Comparison of ENCODE assay signal across 23 mouse cellular contexts in genomic region chr19:9062822-9063221, GRCm38 (mm10). TPM values are rescaled to one million over a fixed set of nuclear protein-coding genes. Genes with fewer than 3 reads are reported as not detected.
A peak's percentile ranks its signal among the peaks of the same experiment; 100 is the strongest.
DNase-seq lines count a peak whose midpoint lies in the region; ATAC-seq and TF ChIP-seq lines count a peak whose summit lies in the region.
"Had no signal": no experiment of that assay in that cellular context is flagged by ENCODE, and none has a peak within 500 bp of the region (broad histone marks: within the 10 kb centered on the region; RNA-seq: fewer than 3 reads in every experiment).

No protein-coding gene starts in this region.

- peak; percentile 34; a peak in 3 of 4 replicates for ATAC-seq in hematopoietic stem cell, adult 5-6 weeks (replicated peaks in 1 of 2; ENCODE audit: insufficient read depth in 1 of 2, low FRiP score in 2 of 2, low TSS enrichment in 1 of 2, low read depth in 1 of 2, poor library complexity in 2 of 2, severe bottlenecking in 2 of 2)
- ATAC-seq in activated CD4-positive, CD25-positive, alpha-beta regulatory T cell, adult 4 months: no peak
- ATAC-seq in intestine, postnatal 0 days: no peak
- no peak for ATAC-seq in midbrain, embryonic 15.5 days (replicated peaks)
- ATAC-seq: forebrain, embryonic 16.5 days; hindbrain, embryonic 16.5 days; inflammation-experienced regulatory T-cells, adult 6 months had no signal

- H3K4me2 ChIP-seq in intestine, postnatal 0 days (replicated peaks; ENCODE audit: low read depth): no peak overlapping the region
- H3K4me2 ChIP-seq in midbrain, embryonic 15.5 days: no peak overlapping the region
- H3K4me2 ChIP-seq: embryonic facial prominence, embryonic 12.5 days; forebrain, embryonic 12.5 days; heart, embryonic 13.5 days; hindbrain, embryonic 12.5 days had no signal

- no peak for TF ChIP-seq CTCF in intestine, postnatal 0 days (IDR thresholded peaks at IDR 0.05; ENCODE audit: low read depth)

- H3K27ac ChIP-seq in intestine, postnatal 0 days (ENCODE audit: low read depth, low read length): no peak overlapping the region
- no peak overlapping the region for H3K27ac ChIP-seq in midbrain, embryonic 15.5 days
- H3K27ac ChIP-seq: embryonic facial prominence, embryonic 12.5 days; forebrain, embryonic 12.5 days; heart, embryonic 13.5 days; hindbrain, embryonic 12.5 days had no signal

- H3K4me1 ChIP-seq in intestine, postnatal 0 days (replicated peaks; ENCODE audit: control insufficient read depth, insufficient read depth, low read length): peaks cover 3% of the 10 kb centered on the region; the same call in 1 of the 2 replicates
- H3K4me1 ChIP-seq in midbrain, embryonic 15.5 days: peaks cover 13% of the 10 kb centered on the region

- peak; percentile 37 to 55 for DNase-seq in adrenal gland, postnatal 36 days
- no peak for DNase-seq in adrenal gland, adult 18-20 months (ENCODE audit: low spot score in 2 of 2)
- peak; percentile 44 for DNase-seq in NIH3T3 (ENCODE audit: low read depth)
- DNase-seq: adrenal gland, postnatal 10 days; cerebellum, adult 2 months; cerebellum, postnatal 10 days; gastrocnemius, postnatal 25 days; heart, adult 11 months; heart, postnatal 36 days; kidney, adult 11 months had no signal

- H3K4me3 ChIP-seq in intestine, postnatal 0 days (ENCODE audit: low read depth, low read length): no peak overlapping the region
- no peak overlapping the region for H3K4me3 ChIP-seq in midbrain, embryonic 15.5 days
- H3K4me3 ChIP-seq: embryonic facial prominence, embryonic 12.5 days; forebrain, embryonic 12.5 days; heart, embryonic 13.5 days; hindbrain, embryonic 12.5 days had no signal

- no peaks in the 10 kb centered on the region for H3K36me3 ChIP-seq in intestine, postnatal 0 days (ENCODE audit: control insufficient read depth, insufficient read depth)
- no peaks in the 10 kb centered on the region for H3K36me3 ChIP-seq in midbrain, embryonic 15.5 days (replicated peaks)
- H3K36me3 ChIP-seq: embryonic facial prominence, embryonic 12.5 days; forebrain, embryonic 12.5 days; heart, embryonic 13.5 days; hindbrain, embryonic 12.5 days had no signal

- no peaks in the 10 kb centered on the region for H3K27me3 ChIP-seq in intestine, postnatal 0 days (replicated peaks; ENCODE audit: control insufficient read depth, insufficient read depth, low read length)
- H3K27me3 ChIP-seq in midbrain, embryonic 15.5 days (replicated peaks): no peaks in the 10 kb centered on the region
- H3K27me3 ChIP-seq: CH12.LX; embryonic facial prominence, embryonic 12.5 days; forebrain, embryonic 12.5 days; heart, embryonic 13.5 days; hindbrain, embryonic 12.5 days had no signal

- no peak overlapping the region for H3K9ac ChIP-seq in intestine, postnatal 0 days (ENCODE audit: low read depth, low read length)
- H3K9ac ChIP-seq in midbrain, embryonic 15.5 days: no peak overlapping the region
- H3K9ac ChIP-seq: embryonic facial prominence, embryonic 12.5 days; forebrain, embryonic 12.5 days; heart, embryonic 13.5 days; hindbrain, embryonic 12.5 days had no signal

- H3K9me3 ChIP-seq in intestine, postnatal 0 days (ENCODE audit: control insufficient read depth): no peaks in the 10 kb centered on the region
- no peaks in the 10 kb centered on the region for H3K9me3 ChIP-seq in midbrain, embryonic 15.5 days
- H3K9me3 ChIP-seq: forebrain, embryonic 12.5 days; heart, embryonic 13.5 days; hindbrain, embryonic 12.5 days had no signal

- WGBS in intestine, postnatal 0 days: 90% methylated on average over 2 of the region's 2 CpGs
- WGBS in midbrain, embryonic 15.5 days: 94% methylated on average over 2 of the region's 2 CpGs

RNA-seq across cellular contexts. Expression of gene Scgb1a1, which starts 24.9 kb away (rescaled TPM):
- not detected for total RNA-seq in adrenal gland, postnatal 36 days (2021)
- total RNA-seq in adrenal gland, adult 18-20 months (2021): not detected
- total RNA-seq in hematopoietic stem cell, adult 5-6 weeks (2017): not detected in 2 replicates
- not detected for polyA plus RNA-seq in activated CD4-positive, CD25-positive, alpha-beta regulatory T cell, adult 4 months (2017; shearing (Covaris generic))
- not detected in 2 replicates for polyA plus RNA-seq in intestine, postnatal 0 days (2015; fragmentation: Nextera tagmentation; extraction: Ambion mirVana)
- polyA plus RNA-seq in midbrain, embryonic 15.5 days (2015; fragmentation: Nextera tagmentation; extraction: Ambion mirVana): not detected in 2 replicates
- total RNA-seq: CH12.LX; gastrocnemius, postnatal 25 days; heart, postnatal 36 days had no signal
- polyA plus RNA-seq: cerebellum, adult 2 months; cortical plate, adult 2 months; embryonic facial prominence, embryonic 12.5 days; forebrain, embryonic 12.5 days; forebrain, embryonic 16.5 days; heart, embryonic 13.5 days; hindbrain, embryonic 12.5 days; hindbrain, embryonic 16.5 days; inflammation-experienced regulatory T-cells, adult 6 months had no signal

Comparison
In these comparisons a context has a peak if more than half of its experiments do, and no peak if none do; other contexts are left out.
1. DNase-seq: peak in adrenal gland, postnatal 36 days (2 of 2) and NIH3T3 (single experiment); none in adrenal gland, adult 18-20 months (0 of 2).
2. ATAC-seq: peak in hematopoietic stem cell, adult 5-6 weeks (2 of 2); none in activated CD4-positive, CD25-positive, alpha-beta regulatory T cell, adult 4 months (single experiment), intestine, postnatal 0 days (single experiment) and midbrain, embryonic 15.5 days (single experiment).